Mouse (Mus musculus) spleen, postnatal 36 days (tissue): ENCODE measurements at regions not wholly inside any gene's neighbourhood (a gene's known extent, or its start where the extent isn't known, plus 50 kb on each side); places are given as distances from the start of the nearest gene placed in this dataset.

Source experiments
- DNase-seq, 2 experiments: peaks; one replicate each; pipeline ENCODE4 v3.0.0; 2022; ENCODE audit warnings: low spot score in 2 of 2, mixed read lengths in 1 of 2

- no peak for DNase-seq
These were observed 113.0 kb upstream of the Lhx1 start for GRCm38 (mm10) chr11:84638353-84638752.

GRCm38 (mm10) chr11:84637268-84637667, 111.9 kb upstream of the Lhx1 start:
- no peak for DNase-seq

GRCm38 (mm10) chr11:84634990-84635389, 109.7 kb upstream of the Lhx1 start:
- no peak for DNase-seq

GRCm38 (mm10) chr11:84633300-84633699, 108.0 kb upstream of the Lhx1 start:
- DNase-seq = no peak

GRCm38 (mm10) chr11:84628111-84628510, 102.8 kb upstream of the Lhx1 start:
- no peak for DNase-seq

GRCm38 (mm10) chr11:84627685-84628084, 102.3 kb upstream of the Lhx1 start:
- DNase-seq = no peak

GRCm38 (mm10) chr11:84627259-84627658, 101.9 kb upstream of the Lhx1 start:
- no peak for DNase-seq

- no peak for DNase-seq
These were observed 98.8 kb upstream of the Lhx1 start for GRCm38 (mm10) chr11:84624100-84624499.

GRCm38 (mm10) chr11:84619713-84620112, 94.4 kb upstream of the Lhx1 start:
- DNase-seq = peak; percentile 8 to 37

GRCm38 (mm10) chr11:84618576-84618975, 93.2 kb upstream of the Lhx1 start:
- DNase-seq = no peak

GRCm38 (mm10) chr11:84612982-84613720, 87.8 kb upstream of the Lhx1 start:
- DNase-seq = no peak

GRCm38 (mm10) chr11:84611625-84611879, 86.2 kb upstream of the Lhx1 start:
- no peak for DNase-seq

- no peak for DNase-seq
These were observed 85.7 kb upstream of the Lhx1 start for GRCm38 (mm10) chr11:84610774-84611624.

- no peak for DNase-seq
These were observed 79.4 kb upstream of the Lhx1 start for GRCm38 (mm10) chr11:84604781-84605180.

GRCm38 (mm10) chr11:84599267-84599841, 74.0 kb upstream of the Lhx1 start:
- no peak for DNase-seq

- DNase-seq = peak in 1 of 2 experiments; percentile 21
These were observed 72.4 kb upstream of the Lhx1 start for GRCm38 (mm10) chr11:84597572-84598295.

- DNase-seq = no peak
These were observed 67.5 kb upstream of the Lhx1 start for GRCm38 (mm10) chr11:84592715-84593339.

GRCm38 (mm10) chr11:84587107-84587506, 61.8 kb upstream of the Lhx1 start:
- no peak for DNase-seq

GRCm38 (mm10) chr11:84585626-84586025, 60.3 kb upstream of the Lhx1 start:
- DNase-seq = no peak

GRCm38 (mm10) chr11:84578805-84579541, 53.6 kb upstream of the Lhx1 start:
- DNase-seq = no peak
